Mouse (Mus musculus): ENCODE measurements around the gene Fasl. TPM values are rescaled to one million over a fixed set of nuclear protein-coding genes. Genes with fewer than 3 reads are reported as not detected.

The Fasl gene
- polyA plus RNA-seq (2016; fragmentation: Nextera tagmentation; extraction: Ambion mirVana), result not detected in 2 replicates

GRCm38 (mm10) chr1:161788339-161788738 lies at the start of gene Fasl:
Fasl (minus strand) TSS chr1:161788495.
- no peak for DNase-seq (ENCODE audit: low spot score)
- no peaks in the 10 kb centered on the region for H3K4me1 ChIP-seq (replicated peaks)
- no peak within 1 kb of the TSS for H3K4me3 ChIP-seq
- no peaks in the 10 kb centered on the region for H3K27me3 ChIP-seq (ENCODE audit: insufficient read depth, poor library complexity, severe bottlenecking)
- WGBS, result 86% methylated on average over 9 of the region's 9 CpGs
- no peak within 1 kb of the TSS for H3K27ac ChIP-seq
- H3K36me3 ChIP-seq, result no peaks in the 10 kb centered on the region
- no peaks in the 10 kb centered on the region for H3K9me3 ChIP-seq

DNA sequence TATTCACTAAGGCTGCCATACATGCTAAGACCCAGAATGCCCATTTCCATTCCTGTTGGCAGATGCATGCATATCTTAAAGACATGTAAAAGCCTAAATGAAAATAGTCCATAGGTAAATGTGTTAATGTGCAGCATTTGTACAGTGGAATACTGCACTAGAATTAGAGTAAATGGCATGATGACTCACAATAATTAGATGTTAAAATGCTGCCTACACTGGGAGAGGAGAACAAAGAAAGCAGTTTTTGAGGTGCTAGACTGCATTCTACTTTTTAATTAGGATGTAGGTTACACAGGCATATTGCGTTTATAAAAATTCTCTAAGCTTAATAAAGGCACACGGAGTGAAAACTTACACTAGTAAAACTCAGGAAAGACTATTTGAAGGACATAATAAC lies 38.4 kb upstream of the Fasl start:
- no peak overlapping the region for H3K27ac ChIP-seq
- peaks cover 58% of the 10 kb centered on the region for H3K36me3 ChIP-seq
- DNase-seq (ENCODE audit: low spot score), result no peak

GRCm38 (mm10) chr1:161809428-161809827 lies 21.1 kb upstream of the Fasl start:
- no peaks in the 10 kb centered on the region for H3K4me1 ChIP-seq (replicated peaks)
- DNase-seq (ENCODE audit: low spot score), result no peak
- 90% methylated on average over 5 of the region's 5 CpGs for WGBS

More for the DNA sequence above, 38.4 kb upstream of the Fasl start:
- over 99% methylated on average over 2 of the region's 2 CpGs for WGBS
- H3K4me1 ChIP-seq (replicated peaks), result no peaks in the 10 kb centered on the region
- no peaks in the 10 kb centered on the region for H3K9me3 ChIP-seq
- no peak overlapping the region for H3K4me3 ChIP-seq
- no peaks in the 10 kb centered on the region for H3K27me3 ChIP-seq (ENCODE audit: insufficient read depth, poor library complexity, severe bottlenecking)

DNA sequence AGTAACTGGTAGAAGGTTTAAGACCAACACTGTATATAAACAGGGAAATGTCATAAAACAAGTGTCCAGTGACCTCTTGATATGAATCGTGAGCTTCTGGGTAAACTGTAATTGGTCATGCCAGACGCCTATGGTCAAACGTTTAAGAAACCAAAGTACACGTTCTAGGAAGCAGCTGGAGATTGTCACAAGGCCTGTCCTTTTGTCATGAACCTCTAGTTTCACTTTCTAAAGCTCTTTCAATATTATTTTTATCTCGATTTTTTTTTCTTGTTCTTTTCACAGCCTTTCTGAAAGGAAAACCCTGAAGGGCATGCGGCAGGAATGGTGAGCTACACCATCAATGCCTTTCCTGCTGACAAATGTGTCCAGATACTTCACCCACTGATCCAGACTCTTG lies 20.7 kb upstream of the Fasl start:
- no peak for DNase-seq (ENCODE audit: low spot score)
- Histone ChIP-seq H3K27ac (no peak overlapping the region), H3K4me3 (no peak overlapping the region), H3K9me3 (no peaks in the 10 kb centered on the region), H3K27me3 (ENCODE audit: insufficient read depth, poor library complexity, severe bottlenecking) (no peaks in the 10 kb centered on the region), H3K4me1 (replicated peaks) (no peaks in the 10 kb centered on the region), H3K36me3 (no peaks in the 10 kb centered on the region)
- WGBS, result 85% methylated on average over 6 of the region's 6 CpGs

More at GRCm38 (mm10) chr1:161809428-161809827, 21.1 kb upstream of the Fasl start:
- Histone ChIP-seq H3K36me3 (no peaks in the 10 kb centered on the region), H3K9me3 (no peaks in the 10 kb centered on the region), H3K27me3 (ENCODE audit: insufficient read depth, poor library complexity, severe bottlenecking) (no peaks in the 10 kb centered on the region), H3K4me3 (no peak overlapping the region), H3K27ac (no peak overlapping the region)

DNA sequence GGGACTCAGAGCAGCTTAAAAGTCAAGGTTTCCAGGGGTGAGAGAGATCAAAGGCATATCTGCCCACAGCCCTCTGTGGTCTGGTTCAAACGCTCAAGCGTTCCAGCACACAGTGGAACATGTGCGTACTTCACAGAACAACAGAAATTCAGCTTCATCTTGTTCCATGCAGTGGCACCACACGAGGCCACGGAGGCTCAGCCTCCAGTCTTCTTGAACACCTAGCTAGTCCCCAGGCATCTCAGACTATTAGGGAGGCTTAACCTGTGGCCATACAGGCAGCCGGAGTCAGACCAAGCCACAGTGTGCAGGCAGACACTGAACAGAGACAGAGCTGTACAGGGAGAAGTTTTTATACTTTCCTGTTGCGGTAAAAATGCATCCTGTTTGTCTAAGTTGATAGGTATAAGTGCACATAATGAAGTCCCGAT lies 16.3 kb upstream of the Fasl start:
- Histone ChIP-seq H3K4me1 (replicated peaks) (no peaks in the 10 kb centered on the region), H3K9me3 (no peaks in the 10 kb centered on the region), H3K27me3 (ENCODE audit: insufficient read depth, poor library complexity, severe bottlenecking) (no peaks in the 10 kb centered on the region), H3K4me3 (no peak overlapping the region), H3K36me3 (no peaks in the 10 kb centered on the region), H3K27ac (no peak overlapping the region)
- DNase-seq (ENCODE audit: low spot score), result no peak
- WGBS, result 90% methylated on average over 8 of the region's 8 CpGs

- no peak for DNase-seq (ENCODE audit: low spot score)
- Histone ChIP-seq H3K27me3 (ENCODE audit: insufficient read depth, poor library complexity, severe bottlenecking) (no peaks in the 10 kb centered on the region), H3K4me1 (replicated peaks) (no peaks in the 10 kb centered on the region), H3K36me3 (no peaks in the 10 kb centered on the region), H3K9me3 (no peaks in the 10 kb centered on the region), H3K27ac (no peak overlapping the region), H3K4me3 (no peak overlapping the region)
- 85% methylated on average over 2 of the region's 2 CpGs for WGBS
These were observed 13.0 kb upstream of the Fasl start for GRCm38 (mm10) chr1:161801321-161801720.

GRCm38 (mm10) chr1:161800256-161800655 lies 12.0 kb upstream of the Fasl start:
- no peaks in the 10 kb centered on the region for H3K9me3 ChIP-seq
- H3K27ac ChIP-seq, result no peak overlapping the region

GRCm38 (mm10) chr1:161799791-161800190 lies 11.5 kb upstream of the Fasl start:
- H3K36me3 ChIP-seq, result no peaks in the 10 kb centered on the region
- H3K4me3 ChIP-seq, result no peak overlapping the region
- H3K27ac ChIP-seq, result no peak overlapping the region
- DNase-seq (ENCODE audit: low spot score), result no peak
- H3K4me1 ChIP-seq (replicated peaks), result no peaks in the 10 kb centered on the region
- H3K9me3 ChIP-seq, result no peaks in the 10 kb centered on the region
- H3K27me3 ChIP-seq (ENCODE audit: insufficient read depth, poor library complexity, severe bottlenecking), result no peaks in the 10 kb centered on the region

More at GRCm38 (mm10) chr1:161800256-161800655, 12.0 kb upstream of the Fasl start:
- Histone ChIP-seq H3K27me3 (ENCODE audit: insufficient read depth, poor library complexity, severe bottlenecking) (no peaks in the 10 kb centered on the region), H3K36me3 (no peaks in the 10 kb centered on the region), H3K4me1 (replicated peaks) (no peaks in the 10 kb centered on the region), H3K4me3 (no peak overlapping the region)
- DNase-seq (ENCODE audit: low spot score), result no peak

DNA sequence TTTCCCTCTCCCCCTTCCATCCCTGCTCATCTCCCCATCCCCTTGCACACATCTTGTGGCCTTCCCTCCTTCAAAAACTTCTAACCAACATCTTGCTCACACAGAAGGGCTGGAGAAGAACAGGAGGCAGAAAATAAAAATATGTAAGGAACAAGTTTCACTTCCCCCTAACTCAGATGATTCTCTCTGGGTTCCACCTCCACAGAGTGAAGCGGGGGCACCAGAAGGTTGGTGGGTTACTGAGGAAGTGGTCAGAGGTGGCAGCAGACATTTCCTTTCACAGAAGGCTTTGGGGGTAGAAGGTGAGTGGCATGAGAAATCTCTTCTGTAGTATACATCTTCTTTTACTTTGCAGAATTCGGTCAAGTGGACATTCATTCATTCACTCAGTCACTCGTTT lies 10.6 kb upstream of the Fasl start:
- Histone ChIP-seq H3K36me3 (no peaks in the 10 kb centered on the region), H3K27ac (no peak overlapping the region), H3K4me1 (replicated peaks) (no peaks in the 10 kb centered on the region), H3K27me3 (ENCODE audit: insufficient read depth, poor library complexity, severe bottlenecking) (no peaks in the 10 kb centered on the region), H3K4me3 (no peak overlapping the region), H3K9me3 (no peaks in the 10 kb centered on the region)
- WGBS, result 94% methylated on average over 3 of the region's 3 CpGs
- DNase-seq (ENCODE audit: low spot score), result no peak

- Histone ChIP-seq H3K27me3 (ENCODE audit: insufficient read depth, poor library complexity, severe bottlenecking) (no peaks in the 10 kb centered on the region), H3K9me3 (no peaks in the 10 kb centered on the region), H3K4me3 (no peak overlapping the region), H3K27ac (no peak overlapping the region), H3K4me1 (replicated peaks) (no peaks in the 10 kb centered on the region), H3K36me3 (no peaks in the 10 kb centered on the region)
- 83% methylated on average over 10 of the region's 10 CpGs for WGBS
- DNase-seq (ENCODE audit: low spot score), result no peak
These were observed 6.3 kb upstream of the Fasl start for GRCm38 (mm10) chr1:161794447-161795211.

- H3K9me3 ChIP-seq, result no peaks in the 10 kb centered on the region
- no peaks in the 10 kb centered on the region for H3K27me3 ChIP-seq (ENCODE audit: insufficient read depth, poor library complexity, severe bottlenecking)
- no peaks in the 10 kb centered on the region for H3K36me3 ChIP-seq
- H3K4me3 ChIP-seq, result no peak overlapping the region
- DNase-seq (ENCODE audit: low spot score), result no peak
- no peak overlapping the region for H3K27ac ChIP-seq
- 87% methylated on average over 3 of the region's 3 CpGs for WGBS
- H3K4me1 ChIP-seq (replicated peaks), result no peaks in the 10 kb centered on the region
These were observed 5.0 kb upstream of the Fasl start for GRCm38 (mm10) chr1:161793321-161793720.

DNA sequence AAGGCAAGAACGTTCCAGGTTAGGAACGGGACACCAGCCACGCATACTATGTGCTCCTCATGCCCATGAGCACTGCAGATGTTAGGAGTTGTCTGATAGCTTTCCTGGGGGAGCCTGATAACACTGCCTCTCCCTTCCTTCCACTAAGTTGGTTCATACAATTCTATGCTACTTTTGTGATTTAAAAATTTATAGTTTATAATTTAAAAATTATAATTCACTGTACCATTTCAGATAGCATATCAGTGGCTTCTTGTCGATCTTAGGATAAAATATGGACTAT lies 4.3 kb upstream of the Fasl start:
- WGBS, result 92% methylated on average over 4 of the region's 4 CpGs

DNA sequence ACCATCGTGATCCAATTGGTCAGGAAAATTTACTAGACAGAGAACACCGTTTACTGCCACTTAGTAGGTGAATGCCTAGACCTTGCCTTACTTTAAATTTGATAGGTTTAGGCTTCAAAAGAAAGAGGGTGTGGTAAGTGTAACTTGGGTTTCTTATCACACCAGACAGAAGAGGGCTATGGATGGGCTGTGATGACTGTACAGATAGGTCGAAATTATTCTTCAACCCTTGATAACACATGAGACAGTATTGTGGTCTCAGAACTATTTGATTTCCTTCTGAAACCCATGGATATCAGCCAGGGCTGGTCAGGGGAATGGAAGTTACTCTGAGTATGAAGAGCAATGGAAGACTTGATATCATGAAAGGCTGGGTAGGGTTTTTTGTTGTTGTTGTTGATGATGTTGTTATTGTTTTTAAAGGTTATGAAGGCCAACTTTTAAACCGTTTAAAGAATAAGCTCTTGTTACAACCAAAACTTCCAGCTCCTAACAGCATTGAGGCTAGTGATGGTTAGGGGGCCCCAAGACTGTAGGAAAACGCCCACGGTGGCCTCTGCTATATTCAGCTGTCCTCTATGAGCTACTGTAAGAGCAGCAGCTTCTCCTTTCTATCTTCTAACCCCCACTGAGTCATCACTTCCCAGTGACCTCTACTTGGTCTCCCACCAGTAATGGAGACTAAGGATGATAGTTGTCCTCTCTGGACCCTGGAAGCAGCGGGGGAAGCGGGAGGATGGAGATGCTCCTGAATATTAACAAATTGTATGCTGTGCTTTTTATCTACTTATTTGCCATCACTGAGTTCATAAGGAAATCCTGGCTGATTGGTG lies 3.8 kb upstream of the Fasl start:
- Histone ChIP-seq H3K27ac (no peak overlapping the region), H3K4me3 (no peak overlapping the region), H3K27me3 (ENCODE audit: insufficient read depth, poor library complexity, severe bottlenecking) (no peaks in the 10 kb centered on the region), H3K4me1 (replicated peaks) (no peaks in the 10 kb centered on the region), H3K9me3 (no peaks in the 10 kb centered on the region), H3K36me3 (no peaks in the 10 kb centered on the region)
- 92% methylated on average over 8 of the region's 8 CpGs for whole genome bisulfite sequencing
- no peak for DNase-seq (ENCODE audit: low spot score)

More for the DNA sequence above, 4.3 kb upstream of the Fasl start:
- no peak for DNase-seq (ENCODE audit: low spot score)
- no peaks in the 10 kb centered on the region for H3K27me3 ChIP-seq (ENCODE audit: insufficient read depth, poor library complexity, severe bottlenecking)
- no peaks in the 10 kb centered on the region for H3K4me1 ChIP-seq (replicated peaks)
- no peaks in the 10 kb centered on the region for H3K36me3 ChIP-seq
- no peak overlapping the region for H3K27ac ChIP-seq
- no peak overlapping the region for H3K4me3 ChIP-seq
- no peaks in the 10 kb centered on the region for H3K9me3 ChIP-seq
